Mouse (Mus musculus) CD4-positive, CD25-positive, alpha-beta regulatory T cell, adult 4 months (primary cell): ENCODE measurements around the gene Hoxd8. TPM values are rescaled to one million over a fixed set of nuclear protein-coding genes. Genes with fewer than 3 reads are reported as not detected.

Source experiments
- ATAC-seq: one replicate; pipeline ENCODE4 v1.8.0; 2017
- polyA plus RNA-seq, 2 experiments: library from polyadenylated mRNA; unstranded; fragments of 100-300 nt; shearing (Covaris generic); gene quantifications; one replicate each; pipeline ENCODE4 v1.2.1; 2017

The Hoxd8 gene
- not detected for polyA plus RNA-seq

DNA sequence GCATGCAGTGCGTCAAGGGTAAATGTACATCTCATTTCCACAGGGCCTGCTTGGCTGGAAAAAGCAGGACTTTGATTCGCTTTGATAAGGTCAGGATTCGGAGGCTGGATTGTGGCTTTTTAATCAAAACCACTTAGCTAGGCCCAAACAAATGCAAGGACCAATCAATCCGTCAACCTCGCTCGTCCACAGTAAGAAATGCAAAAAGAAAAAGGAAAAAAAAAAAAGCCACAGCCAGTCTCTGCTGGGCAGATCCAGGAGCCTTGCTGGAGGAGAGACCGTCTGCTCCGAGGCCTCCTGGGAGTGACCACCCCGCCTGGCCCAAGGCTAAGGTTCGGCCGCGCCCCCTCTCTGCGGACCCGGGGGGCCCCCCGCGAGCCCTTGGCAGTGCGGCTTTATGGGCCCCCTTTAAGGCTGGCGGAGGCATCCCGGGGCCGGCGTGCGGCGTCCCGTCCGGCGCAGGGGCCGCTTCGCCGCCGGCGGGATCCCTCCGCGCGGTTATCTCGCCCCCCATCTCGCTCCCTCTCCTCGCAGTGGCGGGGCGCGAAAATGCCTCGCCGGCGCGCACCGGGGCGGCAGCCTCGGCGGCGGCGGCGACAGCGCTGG is at the start of gene Hoxd8:
Hoxd8 (plus strand) TSS at position 223 of the 606 bp plus-strand sequence.
- ATAC-seq = no peak

DNA sequence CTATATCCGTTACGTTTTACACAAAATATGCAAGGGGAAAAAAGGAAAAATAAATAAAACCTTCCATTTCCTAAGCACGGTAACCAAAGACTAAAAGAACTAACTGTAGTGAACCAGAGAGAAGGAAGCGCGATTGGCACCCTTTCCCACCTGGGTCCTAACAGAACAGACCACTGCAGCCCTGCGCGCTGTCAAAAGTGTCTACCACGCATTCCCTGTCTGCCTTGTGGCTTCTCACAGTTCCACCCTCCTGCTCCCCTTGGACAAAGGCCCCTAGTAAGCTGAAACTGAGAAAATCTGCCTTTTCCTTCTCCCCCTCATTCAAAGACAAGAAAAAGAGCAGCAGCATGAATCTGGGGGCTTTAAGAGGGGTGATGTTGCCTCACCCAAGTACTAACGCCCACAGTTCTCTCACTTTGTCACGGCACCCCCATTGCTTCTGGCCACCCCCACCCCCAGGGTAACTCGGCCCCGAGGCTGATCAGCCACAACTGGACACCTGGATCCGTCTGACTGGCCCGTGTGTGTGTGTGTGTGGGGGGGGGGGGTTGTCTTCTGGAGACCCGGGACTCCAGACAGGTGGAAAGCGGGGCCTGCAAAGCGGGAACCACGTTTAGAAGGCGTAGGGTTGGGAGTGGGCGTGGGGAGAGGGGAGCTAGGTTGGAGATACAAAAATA is 49.5 kb upstream of the Hoxd8 start:
- no peak for ATAC-seq

GRCm38 (mm10) chr2:74655420-74655781 is 49.0 kb upstream of the Hoxd8 start:
- no peak for ATAC-seq

DNA sequence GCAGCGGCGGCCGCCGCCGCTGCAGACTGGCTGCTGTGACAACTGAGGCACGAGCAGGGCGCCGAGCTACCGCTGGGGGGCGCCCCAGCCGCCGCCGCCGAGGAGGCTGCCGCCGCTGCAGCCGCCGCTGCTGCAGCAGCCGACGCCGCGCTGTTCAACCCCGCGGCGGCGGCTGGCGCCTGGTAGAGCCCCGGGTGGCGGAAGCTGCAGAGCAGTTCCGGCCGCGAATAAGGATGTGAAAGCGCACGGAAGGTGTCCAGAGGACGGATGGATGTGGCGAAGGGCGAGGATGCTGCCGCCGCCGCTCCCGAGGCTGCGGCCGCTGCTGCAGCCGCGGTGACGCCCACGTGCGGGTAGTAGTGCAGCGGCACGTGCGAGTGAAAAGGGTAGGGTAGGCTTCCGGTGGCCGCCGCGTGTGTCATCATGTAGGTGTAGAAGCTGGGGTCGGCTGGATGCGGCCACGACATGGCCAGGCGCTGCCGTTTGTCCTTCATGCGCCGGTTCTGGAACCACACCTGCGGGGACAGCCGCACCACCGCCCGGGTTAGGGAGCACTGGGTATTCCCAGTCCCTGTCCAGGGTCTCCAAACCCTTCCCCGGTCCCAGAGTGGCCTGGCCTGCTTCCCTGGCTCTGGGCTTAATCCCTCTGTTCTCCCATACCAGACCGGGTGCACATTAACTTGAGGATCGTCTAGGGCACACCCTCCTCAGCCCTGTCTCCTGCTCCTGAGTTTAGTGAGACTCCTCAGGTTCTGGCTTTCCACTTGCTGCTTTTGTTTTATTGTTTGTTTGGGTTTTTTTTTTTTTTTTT is 48.4 kb upstream of the Hoxd8 start:
- peak; percentile 48 for ATAC-seq

DNA sequence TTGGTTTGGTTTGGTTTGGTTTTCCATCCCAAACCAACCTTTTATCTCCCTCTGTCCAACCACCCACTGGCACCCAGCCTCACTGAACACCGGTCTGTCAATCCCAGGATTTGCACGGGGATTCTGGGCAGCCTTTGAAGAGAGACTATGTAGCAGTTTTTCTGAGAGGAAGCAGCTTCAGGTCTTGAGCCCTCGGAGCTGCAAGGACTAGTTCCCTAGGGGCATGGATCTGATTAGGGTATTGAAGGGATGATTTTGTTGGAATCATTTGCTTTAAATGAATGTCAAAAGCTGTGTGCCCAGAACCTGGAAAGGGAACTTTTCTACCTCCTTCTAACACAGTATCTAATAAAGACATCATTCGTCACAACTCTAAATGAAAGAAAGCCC is 47.8 kb upstream of the Hoxd8 start:
- ATAC-seq = no peak

DNA sequence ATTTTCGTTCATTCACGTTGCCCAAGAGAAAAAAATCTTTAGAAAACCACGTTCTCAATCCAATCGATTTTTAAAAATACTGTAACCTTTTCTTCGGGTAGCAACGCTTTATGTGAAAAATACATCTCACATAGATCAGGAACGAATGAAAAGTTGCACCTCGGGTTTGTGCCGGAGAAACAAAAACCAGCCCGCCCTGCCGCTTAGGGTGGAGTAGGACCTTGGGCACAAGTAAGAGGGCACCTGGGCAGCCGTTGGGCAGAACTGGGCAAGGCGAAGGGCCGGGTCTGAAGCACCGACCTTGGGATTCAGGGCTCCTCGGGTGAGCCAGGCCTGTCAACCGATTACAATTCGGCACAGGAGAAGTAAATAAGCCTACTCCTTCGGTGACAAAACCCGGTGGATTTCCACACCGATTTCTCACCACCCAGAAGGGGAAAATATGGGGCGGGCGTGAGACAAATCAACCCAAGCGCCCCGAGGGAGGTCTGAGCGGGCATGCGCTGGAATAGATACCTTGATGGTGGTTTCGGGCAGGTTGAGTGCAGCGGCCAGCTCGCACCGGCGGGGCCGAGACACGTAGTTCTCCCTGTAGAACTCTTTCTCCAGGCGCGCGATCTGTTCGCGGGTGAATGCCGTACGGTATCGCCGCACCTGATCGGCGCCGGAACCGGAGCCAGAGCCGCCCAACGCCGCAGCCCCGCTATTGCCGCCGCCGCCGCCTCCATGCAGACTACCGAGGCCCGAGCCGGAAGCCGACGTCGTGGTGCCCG is 47.0 kb upstream of the Hoxd8 start:
- peak; percentile 53 for ATAC-seq

- no peak for ATAC-seq
These were observed 46.3 kb upstream of the Hoxd8 start for GRCm38 (mm10) chr2:74658024-74658666.

DNA sequence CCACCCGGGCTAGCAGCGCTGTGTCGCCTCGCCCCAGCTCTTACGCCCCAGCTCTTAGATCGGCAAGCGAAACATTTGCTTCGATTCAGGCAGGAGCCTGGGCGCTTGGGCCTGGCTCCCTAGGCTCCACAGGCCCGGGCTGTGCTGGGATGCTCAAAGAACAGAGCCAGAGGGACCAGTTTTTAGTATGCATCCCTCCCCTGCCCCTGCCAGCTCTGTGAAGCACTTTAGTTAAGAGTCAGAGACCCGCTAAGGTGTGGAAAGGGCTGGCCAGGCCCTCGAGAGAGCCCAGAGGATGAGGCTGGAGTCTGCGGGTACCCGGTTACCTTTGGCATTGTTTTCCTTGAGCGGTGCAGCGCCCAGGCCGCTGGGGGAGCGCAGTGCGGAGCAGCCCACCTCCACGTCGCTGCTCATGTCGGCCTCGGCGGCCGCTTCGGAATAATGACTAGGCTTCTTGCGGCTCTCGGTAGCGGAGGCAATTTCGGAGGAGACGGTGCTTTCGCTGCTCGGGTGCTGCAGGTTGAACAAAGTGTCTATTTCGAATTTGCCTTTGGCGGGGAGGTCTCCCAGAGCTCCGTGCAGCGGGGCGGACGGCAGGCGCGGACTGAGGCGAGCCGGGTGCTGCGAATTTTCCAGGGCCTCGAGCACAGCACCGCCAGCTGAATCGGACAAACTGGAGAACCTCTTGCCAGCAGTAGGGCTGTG is 45.6 kb upstream of the Hoxd8 start:
- ATAC-seq = no peak

- ATAC-seq = no peak
These were observed 44.9 kb upstream of the Hoxd8 start, which contains the start of gene Evx2 for GRCm38 (mm10) chr2:74659507-74660005. Gene Evx2 (minus strand): TSS chr2:74659557.

GRCm38 (mm10) chr2:74660421-74661375 is 43.7 kb upstream of the Hoxd8 start:
- ATAC-seq = no peak

- ATAC-seq = no peak
These were observed 42.7 kb upstream of the Hoxd8 start for GRCm38 (mm10) chr2:74661685-74662084.

DNA sequence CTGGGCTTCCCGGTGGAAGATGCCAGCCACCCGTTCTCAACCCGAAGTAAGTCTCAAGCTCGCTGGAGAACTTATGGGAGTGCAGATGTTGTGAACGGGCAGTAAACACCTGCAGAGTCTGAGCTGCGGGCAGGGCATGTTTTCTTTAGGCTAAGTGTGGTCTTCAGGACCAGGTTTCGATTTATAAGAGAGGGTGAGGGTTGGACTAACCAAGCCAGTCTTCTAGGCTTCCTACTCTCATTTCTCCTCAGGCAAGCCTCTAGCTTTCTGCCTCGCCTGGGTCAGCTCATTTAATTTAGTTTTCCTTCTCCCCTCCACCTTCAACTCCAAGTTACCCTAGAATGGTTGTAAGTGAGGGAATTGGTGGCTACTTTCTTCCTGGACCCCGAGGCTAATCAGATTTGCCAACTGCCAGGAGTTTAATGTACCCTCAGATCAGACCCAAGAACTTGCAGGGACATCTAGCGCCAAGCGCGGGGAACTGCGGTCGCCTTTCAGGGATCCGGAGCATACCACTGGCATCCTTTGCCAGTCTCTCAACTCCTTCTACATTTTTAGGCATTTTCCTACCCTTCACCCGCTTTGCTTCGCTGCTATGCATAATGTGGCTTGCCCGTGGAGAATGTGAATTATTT is 41.0 kb upstream of the Hoxd8 start:
- ATAC-seq = peak; percentile 55

- ATAC-seq = no peak
These were observed 38.0 kb upstream of the Hoxd8 start for GRCm38 (mm10) chr2:74666411-74666810.

- no peak for ATAC-seq
These were observed 37.1 kb upstream of the Hoxd8 start for GRCm38 (mm10) chr2:74667191-74667841.

- ATAC-seq = no peak
These were observed 36.5 kb upstream of the Hoxd8 start, which contains the start of gene Hoxd13 for GRCm38 (mm10) chr2:74667842-74668357. Gene Hoxd13 (plus strand): TSS chr2:74668310.

- no peak for ATAC-seq
These were observed 35.8 kb upstream of the Hoxd8 start for GRCm38 (mm10) chr2:74668370-74669229.

- no peak for ATAC-seq
These were observed 35.2 kb upstream of the Hoxd8 start for GRCm38 (mm10) chr2:74669230-74669578.

- ATAC-seq = no peak
These were observed 34.7 kb upstream of the Hoxd8 start for GRCm38 (mm10) chr2:74669650-74670235.
